Mouse (Mus musculus) ES-E14 (cell line): ENCODE measurements at regions not wholly inside any gene's neighbourhood (a gene's known extent, or its start where the extent isn't known, plus 50 kb on each side); places are given as distances from the start of the nearest gene placed in this dataset.
A peak's percentile ranks its signal among the peaks of the same experiment; 100 is the strongest.

Experiments used
- DNase-seq: peaks from one replicate; pipeline ENCODE4 v3.0.0-alpha.2; 2013; ENCODE audit warnings: low read depth, low spot score
- H3K27ac ChIP-seq: 2 replicates; pipeline ENCODE4 v1.5.1; 2012; ENCODE audit warnings: low read depth, mild to moderate bottlenecking, low read length, moderate library complexity, mixed read lengths; ENCODE audit not compliant: poor library complexity, insufficient read depth, severe bottlenecking
- H3K36me3 ChIP-seq: 2 replicates; pipeline ENCODE4 v1.6.1; 2012; ENCODE audit warnings: mild to moderate bottlenecking, low read length, moderate library complexity, mixed read lengths; ENCODE audit not compliant: control insufficient read depth, poor library complexity, insufficient read depth, severe bottlenecking
- H3K4me1 ChIP-seq, 2 experiments: fragments of 150-350 bp in 1 of 2; sonication (generic) in 1 of 2; 2 replicates each; pipeline ENCODE4 v1.6.1; 2012; ENCODE audit warnings: low read length in 2 of 2, mild to moderate bottlenecking in 1 of 2, mixed read lengths in 1 of 2; ENCODE audit not compliant: control insufficient read depth in 2 of 2, insufficient read depth in 2 of 2, poor library complexity in 1 of 2
- H3K4me3 ChIP-seq, 2 experiments: fragments of 150-350 bp in 1 of 2; sonication (generic) in 1 of 2; 2 replicates each; pipeline ENCODE4 v1.5.1; 2012; ENCODE audit warnings: low read length in 2 of 2, low read depth in 1 of 2, mild to moderate bottlenecking in 1 of 2, mixed read lengths in 1 of 2; ENCODE audit not compliant: insufficient read depth in 1 of 2, poor library complexity in 1 of 2, severe bottlenecking in 1 of 2
- H3K9ac ChIP-seq: 2 replicates; pipeline ENCODE4 v1.6.1; 2012; ENCODE audit warnings: low read depth, mild to moderate bottlenecking, low read length, mixed read lengths; ENCODE audit not compliant: poor library complexity, insufficient read depth, severe bottlenecking
- H3K9me3 ChIP-seq: fragments of 150-350 bp; sonication (generic); 2 replicates; pipeline ENCODE4 v1.6.1; 2012; ENCODE audit warnings: low read depth, mild to moderate bottlenecking, low read length; ENCODE audit not compliant: control insufficient read depth, insufficient read depth
- CHD2 ChIP-seq: IDR thresholded peaks from 2 replicates; pipeline ENCODE4 v1.6.1; 2014; ENCODE audit warnings: mild to moderate bottlenecking, low read depth, low read length, inconsistent platforms
- HCFC1 ChIP-seq: IDR thresholded peaks from 2 replicates; pipeline ENCODE4 v1.6.1; 2012; ENCODE audit warnings: low read length, inconsistent platforms, borderline replicate concordance; ENCODE audit not compliant: insufficient read depth
- MAFK ChIP-seq: IDR thresholded peaks from 2 replicates; pipeline ENCODE4 v1.6.1; 2014; ENCODE audit warnings: mild to moderate bottlenecking, low read depth, low read length, inconsistent platforms; ENCODE audit not compliant: insufficient read depth
- ZC3H11A ChIP-seq: IDR thresholded peaks from 2 replicates; pipeline ENCODE4 v1.6.1; 2012; ENCODE audit warnings: low read depth, mild to moderate bottlenecking, inconsistent platforms, low read length, borderline replicate concordance
- ZNF384 ChIP-seq: IDR thresholded peaks from 2 replicates; pipeline ENCODE4 v1.6.1; 2012; ENCODE audit warnings: low read depth, low read length, inconsistent platforms
- in situ Hi-C, 2 experiments: fragments of 600-800 bp; cut with MboI; formaldehyde crosslinking; loops; one replicate each; pipeline ENCODE4 v1.15.1; 2025; ENCODE audit warnings: low sequenced_read_pairs in 2 of 2, inconsistent platforms in 1 of 2; ENCODE audit not compliant: unreplicated experiment in 2 of 2

- in situ Hi-C loops, result no loop called here
- TF ChIP-seq ZNF384 (0 out of 2 replicates have a peak, but pooled peaks have one; percentile 3), CHD2 (no peak)
- Histone ChIP-seq H3K36me3 (no peaks in the 10 kb centered on the region), H3K4me3 (no peak overlapping the region), H3K9ac (no peak overlapping the region), H3K27ac (no peak overlapping the region), H3K4me1 (peaks cover 20 to 21% of the 10 kb centered on the region in 2 experiments; a peak in 3 of 4 replicates), H3K9me3 (no peaks in the 10 kb centered on the region)
- DNase-seq, result no peak
Measured at GRCm38 (mm10) chr3:68758609-68759008, 68.2 kb downstream of the Il12a start.

- Histone ChIP-seq H3K4me1 (peaks cover 20 to 21% of the 10 kb centered on the region in 2 experiments; a peak in 3 of 4 replicates), H3K27ac (no peak overlapping the region), H3K9me3 (no peaks in the 10 kb centered on the region), H3K36me3 (no peaks in the 10 kb centered on the region), H3K9ac (no peak overlapping the region), H3K4me3 (no peak overlapping the region)
- DNase-seq, result no peak
- in situ Hi-C loops, result no loop called here
- TF ChIP-seq ZC3H11A, result no peak
- TF ChIP-seq ZNF384, result no peak
- TF ChIP-seq MAFK, result no peak
- no peak for TF ChIP-seq HCFC1
- no peak for TF ChIP-seq CHD2
Measured at GRCm38 (mm10) chr3:68759375-68759774, 68.9 kb downstream of the Il12a start.

- H3K4me1 ChIP-seq, result peaks cover 20 to 21% of the 10 kb centered on the region in 2 experiments; a peak in 3 of 4 replicates
- DNase-seq, result no peak
- H3K27ac ChIP-seq, result peak overlapping the region; percentile 42; the same call in 1 of the 2 replicates
- H3K4me3 ChIP-seq, result no peak overlapping the region
- H3K9ac ChIP-seq, result no peak overlapping the region
- H3K36me3 ChIP-seq, result no peaks in the 10 kb centered on the region
- TF ChIP-seq ZNF384 (no peak), MAFK (no peak), HCFC1 (no peak), CHD2 (no peak), ZC3H11A (no peak)
- H3K9me3 ChIP-seq, result no peaks in the 10 kb centered on the region
- in situ Hi-C loops, result no loop called here
Measured at GRCm38 (mm10) chr3:68760806-68761205, 70.4 kb downstream of the Il12a start.

GRCm38 (mm10) chr3:68761242-68761625 is 70.8 kb downstream of the Il12a start:
- in situ Hi-C loops, result no loop called here
- H3K9me3 ChIP-seq, result no peaks in the 10 kb centered on the region
- peaks cover 20 to 21% of the 10 kb centered on the region in 2 experiments; a peak in 3 of 4 replicates for H3K4me1 ChIP-seq
- no peak for TF ChIP-seq CHD2
- no peak for TF ChIP-seq ZNF384
- DNase-seq, result no peak
- no peak overlapping the region for H3K9ac ChIP-seq
- H3K36me3 ChIP-seq, result no peaks in the 10 kb centered on the region
- H3K4me3 ChIP-seq, result no peak overlapping the region
- no peak overlapping the region for H3K27ac ChIP-seq

GRCm38 (mm10) chr3:68761626-68762331 is 71.3 kb downstream of the Il12a start:
- H3K27ac ChIP-seq, result 0 out of 2 replicates have a peak overlapping the region, but pooled peaks have one; percentile 18
- no peak for DNase-seq
- peaks cover 20 to 21% of the 10 kb centered on the region in 2 experiments; a peak in 3 of 4 replicates for H3K4me1 ChIP-seq
- TF ChIP-seq ZNF384 (no peak), ZC3H11A (no peak), HCFC1 (no peak), MAFK (no peak), CHD2 (no peak)
- no peak overlapping the region for H3K9ac ChIP-seq
- in situ Hi-C loops, result no loop called here
- H3K36me3 ChIP-seq, result no peaks in the 10 kb centered on the region
- H3K9me3 ChIP-seq, result no peaks in the 10 kb centered on the region
- no peak overlapping the region for H3K4me3 ChIP-seq
